Mouse (Mus musculus): ENCODE data around the gene Defb30. TPM values are rescaled to one million over a fixed set of nuclear protein-coding genes. Genes with fewer than 3 reads are reported as not detected.

The Defb30 gene
- not detected in 2 replicates for polyA plus RNA-seq (2015; fragmentation: Nextera tagmentation; extraction: Ambion mirVana)

GRCm38 (mm10) chr14:63049910-63050370 lies at the start of gene Defb30:
TSS of gene Defb30 (minus strand) at chr14:63049960.
- ATAC-seq (ENCODE audit: insufficient read depth, low FRiP score) = no peak
- H3K27ac ChIP-seq (ENCODE audit: low read length) = no peak within 1 kb of the TSS
- H3K9me3 ChIP-seq (replicated peaks; ENCODE audit: control insufficient read depth, low read length) = no peaks in the 10 kb centered on the region
- WGBS = 73% methylated on average over 11 of the region's 14 CpGs
- no peaks in the 10 kb centered on the region for H3K36me3 ChIP-seq (ENCODE audit: control insufficient read depth, insufficient read depth, low read length)
- H3K27me3 ChIP-seq (ENCODE audit: control insufficient read depth, insufficient read depth, low read length) = no peaks in the 10 kb centered on the region
- H3K4me2 ChIP-seq (ENCODE audit: low read depth, low read length) = no peak within 1 kb of the TSS
- H3K4me3 ChIP-seq (replicated peaks; ENCODE audit: low read length) = no peak within 1 kb of the TSS
- H3K4me1 ChIP-seq (ENCODE audit: control insufficient read depth, insufficient read depth, low read length) = no peaks in the 10 kb centered on the region
- no peak within 1 kb of the TSS for H3K9ac ChIP-seq (ENCODE audit: low read length)

- H3K4me1 ChIP-seq (ENCODE audit: control insufficient read depth, insufficient read depth, low read length) = no peaks in the 10 kb centered on the region
- H3K4me2 ChIP-seq (ENCODE audit: low read depth, low read length) = no peak overlapping the region
- no peaks in the 10 kb centered on the region for H3K36me3 ChIP-seq (ENCODE audit: control insufficient read depth, insufficient read depth, low read length)
- no peak overlapping the region for H3K27ac ChIP-seq (ENCODE audit: low read length)
- peaks cover 5% of the 10 kb centered on the region; the same call in 1 of the 2 replicates for H3K27me3 ChIP-seq (ENCODE audit: control insufficient read depth, insufficient read depth, low read length)
- peaks cover 4% of the 10 kb centered on the region; the same call in 1 of the 2 replicates for H3K9me3 ChIP-seq (replicated peaks; ENCODE audit: control insufficient read depth, low read length)
- WGBS = 29% methylated on average over 15 of the region's 15 CpGs
- H3K9ac ChIP-seq (ENCODE audit: low read length) = no peak overlapping the region
- 0 out of 2 replicates have a peak, but pooled peaks have one; percentile 10 for ATAC-seq (ENCODE audit: insufficient read depth, low FRiP score)
- no peak overlapping the region for H3K4me3 ChIP-seq (replicated peaks; ENCODE audit: low read length)
Observed at GRCm38 (mm10) chr14:63067708-63068107, 17.9 kb upstream of the Defb30 start.

- WGBS = 28% methylated on average over 16 of the region's 16 CpGs
- H3K4me2 ChIP-seq (ENCODE audit: low read depth, low read length) = peak overlapping the region; percentile 36
- H3K27me3 ChIP-seq (ENCODE audit: control insufficient read depth, insufficient read depth, low read length) = peaks cover 5% of the 10 kb centered on the region; the same call in 1 of the 2 replicates
- H3K9ac ChIP-seq (ENCODE audit: low read length) = no peak overlapping the region
- no peak for ATAC-seq (ENCODE audit: insufficient read depth, low FRiP score)
- H3K27ac ChIP-seq (ENCODE audit: low read length) = no peak overlapping the region
- no peaks in the 10 kb centered on the region for H3K4me1 ChIP-seq (ENCODE audit: control insufficient read depth, insufficient read depth, low read length)
- no peak overlapping the region for H3K4me3 ChIP-seq (replicated peaks; ENCODE audit: low read length)
- no peaks in the 10 kb centered on the region for H3K36me3 ChIP-seq (ENCODE audit: control insufficient read depth, insufficient read depth, low read length)
- H3K9me3 ChIP-seq (replicated peaks; ENCODE audit: control insufficient read depth, low read length) = peaks cover 4% of the 10 kb centered on the region; the same call in 1 of the 2 replicates
Observed at GRCm38 (mm10) chr14:63066630-63067310, 17.0 kb upstream of the Defb30 start.

- ATAC-seq (ENCODE audit: insufficient read depth, low FRiP score) = no peak
- 78% methylated on average over 5 of the region's 5 CpGs for WGBS
- Histone ChIP-seq H3K9me3 (replicated peaks; ENCODE audit: control insufficient read depth, low read length) (peaks cover 4% of the 10 kb centered on the region; the same call in 1 of the 2 replicates), H3K4me3 (replicated peaks; ENCODE audit: low read length) (no peak overlapping the region), H3K27ac (ENCODE audit: low read length) (no peak overlapping the region), H3K4me1 (ENCODE audit: control insufficient read depth, insufficient read depth, low read length) (no peaks in the 10 kb centered on the region), H3K27me3 (ENCODE audit: control insufficient read depth, insufficient read depth, low read length) (peaks cover 5% of the 10 kb centered on the region; the same call in 1 of the 2 replicates), H3K9ac (ENCODE audit: low read length) (no peak overlapping the region), H3K4me2 (ENCODE audit: low read depth, low read length) (no peak overlapping the region), H3K36me3 (ENCODE audit: control insufficient read depth, insufficient read depth, low read length) (no peaks in the 10 kb centered on the region)
Observed at GRCm38 (mm10) chr14:63065391-63065790, 15.6 kb upstream of the Defb30 start.

GRCm38 (mm10) chr14:63062184-63062583 lies 12.4 kb upstream of the Defb30 start:
- peaks cover 4% of the 10 kb centered on the region; the same call in 1 of the 2 replicates for H3K27me3 ChIP-seq (ENCODE audit: control insufficient read depth, insufficient read depth, low read length)
- 67% methylated on average over 2 of the region's 2 CpGs for WGBS
- H3K27ac ChIP-seq (ENCODE audit: low read length) = no peak overlapping the region
- peaks cover 4% of the 10 kb centered on the region; the same call in 1 of the 2 replicates for H3K9me3 ChIP-seq (replicated peaks; ENCODE audit: control insufficient read depth, low read length)
- H3K36me3 ChIP-seq (ENCODE audit: control insufficient read depth, insufficient read depth, low read length) = no peaks in the 10 kb centered on the region
- no peak overlapping the region for H3K9ac ChIP-seq (ENCODE audit: low read length)
- H3K4me3 ChIP-seq (replicated peaks; ENCODE audit: low read length) = no peak overlapping the region
- ATAC-seq (ENCODE audit: insufficient read depth, low FRiP score) = no peak; the same call in 1 of the 2 replicates
- no peak overlapping the region for H3K4me2 ChIP-seq (ENCODE audit: low read depth, low read length)
- H3K4me1 ChIP-seq (ENCODE audit: control insufficient read depth, insufficient read depth, low read length) = no peaks in the 10 kb centered on the region

GRCm38 (mm10) chr14:63060361-63060760 lies 10.6 kb upstream of the Defb30 start:
- 77% methylated on average over 10 of the region's 10 CpGs for WGBS

GRCm38 (mm10) chr14:63054729-63055128 lies 5.0 kb upstream of the Defb30 start:
- peak; percentile 76 for ATAC-seq (ENCODE audit: insufficient read depth, low FRiP score)
- H3K9ac ChIP-seq (ENCODE audit: low read length) = no peak overlapping the region
- no peak overlapping the region for H3K27ac ChIP-seq (ENCODE audit: low read length)
- H3K4me2 ChIP-seq (ENCODE audit: low read depth, low read length) = no peak overlapping the region
- no peaks in the 10 kb centered on the region for H3K27me3 ChIP-seq (ENCODE audit: control insufficient read depth, insufficient read depth, low read length)
- no peaks in the 10 kb centered on the region for H3K9me3 ChIP-seq (replicated peaks; ENCODE audit: control insufficient read depth, low read length)
- no peaks in the 10 kb centered on the region for H3K36me3 ChIP-seq (ENCODE audit: control insufficient read depth, insufficient read depth, low read length)
- no peak overlapping the region for H3K4me3 ChIP-seq (replicated peaks; ENCODE audit: low read length)
- 20% methylated on average over 6 of the region's 6 CpGs for WGBS
- no peaks in the 10 kb centered on the region for H3K4me1 ChIP-seq (ENCODE audit: control insufficient read depth, insufficient read depth, low read length)

More at GRCm38 (mm10) chr14:63060361-63060760, 10.6 kb upstream of the Defb30 start:
- Histone ChIP-seq H3K4me3 (replicated peaks; ENCODE audit: low read length) (no peak overlapping the region), H3K9ac (ENCODE audit: low read length) (no peak overlapping the region), H3K27me3 (ENCODE audit: control insufficient read depth, insufficient read depth, low read length) (no peaks in the 10 kb centered on the region), H3K4me1 (ENCODE audit: control insufficient read depth, insufficient read depth, low read length) (no peaks in the 10 kb centered on the region), H3K27ac (ENCODE audit: low read length) (no peak overlapping the region), H3K36me3 (ENCODE audit: control insufficient read depth, insufficient read depth, low read length) (no peaks in the 10 kb centered on the region), H3K9me3 (replicated peaks; ENCODE audit: control insufficient read depth, low read length) (peaks cover 4% of the 10 kb centered on the region; the same call in 1 of the 2 replicates), H3K4me2 (ENCODE audit: low read depth, low read length) (no peak overlapping the region)
- ATAC-seq (ENCODE audit: insufficient read depth, low FRiP score) = no peak

GRCm38 (mm10) chr14:63050769-63051168 lies 1.0 kb upstream of the Defb30 start:
- WGBS = 28% methylated on average over 5 of the region's 5 CpGs

GRCm38 (mm10) chr14:63046691-63047090 lies 3.1 kb downstream of the Defb30 start, which contains the start of gene Defb42:
TSS of gene Defb42 (plus strand) at chr14:63046991.
- Histone ChIP-seq H3K27ac (ENCODE audit: low read length) (no peak within 1 kb of the TSS), H3K4me3 (replicated peaks; ENCODE audit: low read length) (no peak within 1 kb of the TSS), H3K4me2 (ENCODE audit: low read depth, low read length) (no peak within 1 kb of the TSS), H3K9me3 (replicated peaks; ENCODE audit: control insufficient read depth, low read length) (no peaks in the 10 kb centered on the region), H3K4me1 (ENCODE audit: control insufficient read depth, insufficient read depth, low read length) (no peaks in the 10 kb centered on the region), H3K27me3 (ENCODE audit: control insufficient read depth, insufficient read depth, low read length) (no peaks in the 10 kb centered on the region), H3K36me3 (ENCODE audit: control insufficient read depth, insufficient read depth, low read length) (no peaks in the 10 kb centered on the region), H3K9ac (ENCODE audit: low read length) (no peak within 1 kb of the TSS)
- ATAC-seq (ENCODE audit: insufficient read depth, low FRiP score) = no peak
- 72% methylated on average over 3 of the region's 3 CpGs for WGBS

More at GRCm38 (mm10) chr14:63050769-63051168, 1.0 kb upstream of the Defb30 start:
- H3K4me3 ChIP-seq (replicated peaks; ENCODE audit: low read length) = no peak overlapping the region
- H3K27ac ChIP-seq (ENCODE audit: low read length) = no peak overlapping the region
- H3K4me1 ChIP-seq (ENCODE audit: control insufficient read depth, insufficient read depth, low read length) = no peaks in the 10 kb centered on the region
- H3K36me3 ChIP-seq (ENCODE audit: control insufficient read depth, insufficient read depth, low read length) = no peaks in the 10 kb centered on the region
- ATAC-seq (ENCODE audit: insufficient read depth, low FRiP score) = no peak
- no peak overlapping the region for H3K4me2 ChIP-seq (ENCODE audit: low read depth, low read length)
- no peak overlapping the region for H3K9ac ChIP-seq (ENCODE audit: low read length)
- H3K9me3 ChIP-seq (replicated peaks; ENCODE audit: control insufficient read depth, low read length) = no peaks in the 10 kb centered on the region
- H3K27me3 ChIP-seq (ENCODE audit: control insufficient read depth, insufficient read depth, low read length) = no peaks in the 10 kb centered on the region
